ENCODE assay signal across 23 mouse cellular contexts in the genomic region with DNA sequence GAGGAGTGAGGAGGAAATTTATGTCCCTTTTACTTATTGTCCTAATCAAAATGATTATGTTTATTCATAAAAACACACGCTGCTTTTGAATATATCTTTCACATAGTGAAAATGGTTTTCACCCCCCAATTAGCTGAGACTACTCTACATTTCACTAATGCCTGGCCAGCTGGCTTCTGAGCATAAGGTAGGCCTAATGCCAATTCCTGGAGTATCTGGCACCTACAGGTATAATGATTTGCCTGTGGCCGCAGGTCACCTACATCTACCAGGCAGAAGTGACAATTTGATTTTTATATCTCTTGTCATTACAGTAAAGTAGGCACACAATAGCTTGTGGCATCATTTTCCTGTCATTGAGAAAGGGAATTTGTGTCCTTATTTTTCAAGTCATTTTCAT.
DNase-seq lines count a peak whose midpoint lies in the region; ATAC-seq and TF ChIP-seq lines count a peak whose summit lies in the region.
"Had no signal": no experiment of that assay in that cellular context is flagged by ENCODE, and none has a peak within 500 bp of the region (broad histone marks: within the 10 kb centered on the region; RNA-seq: fewer than 3 reads in every experiment).

No protein-coding gene starts in this region.

- H3K4me1 ChIP-seq in midbrain, postnatal 0 days (ENCODE audit: insufficient read depth, low read length): no peaks in the 10 kb centered on the region
- H3K4me1 ChIP-seq in midbrain, embryonic 15.5 days: no peaks in the 10 kb centered on the region
- H3K4me1 ChIP-seq: embryonic facial prominence, embryonic 13.5 days; forebrain, embryonic 12.5 days; heart, embryonic 12.5 days; hindbrain, embryonic 12.5 days; intestine, embryonic 15.5 days; kidney, embryonic 15.5 days had no signal

- no peaks in the 10 kb centered on the region for H3K9me3 ChIP-seq in midbrain, postnatal 0 days (ENCODE audit: low read length)
- H3K9me3 ChIP-seq in midbrain, embryonic 15.5 days: no peaks in the 10 kb centered on the region
- H3K9me3 ChIP-seq: embryonic facial prominence, embryonic 13.5 days; forebrain, embryonic 12.5 days; G1E; heart, embryonic 12.5 days; hindbrain, embryonic 12.5 days; intestine, embryonic 15.5 days; kidney, embryonic 15.5 days had no signal

- H3K4me3 ChIP-seq in midbrain, postnatal 0 days (ENCODE audit: low read depth, low read length): no peak overlapping the region
- H3K4me3 ChIP-seq in midbrain, embryonic 15.5 days: no peak overlapping the region
- H3K4me3 ChIP-seq: embryonic facial prominence, embryonic 13.5 days; forebrain, embryonic 12.5 days; heart, adult 2 months; heart, embryonic 12.5 days; hindbrain, embryonic 12.5 days; intestine, embryonic 15.5 days; kidney, embryonic 15.5 days had no signal

- no peak overlapping the region for H3K9ac ChIP-seq in midbrain, postnatal 0 days (replicated peaks; ENCODE audit: low read length, poor library complexity, severe bottlenecking)
- H3K9ac ChIP-seq in midbrain, embryonic 15.5 days: no peak overlapping the region
- H3K9ac ChIP-seq: embryonic facial prominence, embryonic 13.5 days; forebrain, embryonic 12.5 days; heart, embryonic 12.5 days; hindbrain, embryonic 12.5 days; intestine, embryonic 15.5 days; kidney, embryonic 15.5 days had no signal

- no peaks in the 10 kb centered on the region for H3K36me3 ChIP-seq in midbrain, postnatal 0 days (ENCODE audit: insufficient read depth, low read length)
- H3K36me3 ChIP-seq in midbrain, embryonic 15.5 days (replicated peaks): no peaks in the 10 kb centered on the region
- H3K36me3 ChIP-seq: embryonic facial prominence, embryonic 13.5 days; forebrain, embryonic 12.5 days; G1E; heart, embryonic 12.5 days; hindbrain, embryonic 12.5 days; intestine, embryonic 15.5 days; kidney, embryonic 15.5 days had no signal

- no peak overlapping the region for H3K27ac ChIP-seq in midbrain, postnatal 0 days (ENCODE audit: low read depth, low read length)
- no peak overlapping the region for H3K27ac ChIP-seq in midbrain, embryonic 15.5 days
- H3K27ac ChIP-seq: embryonic facial prominence, embryonic 13.5 days; forebrain, embryonic 12.5 days; heart, adult 2 months; hindbrain, embryonic 12.5 days; intestine, embryonic 15.5 days; kidney, embryonic 15.5 days had no signal

- no peak overlapping the region for H3K4me2 ChIP-seq in midbrain, postnatal 0 days (ENCODE audit: low read depth, low read length, poor library complexity, severe bottlenecking)
- H3K4me2 ChIP-seq in midbrain, embryonic 15.5 days: no peak overlapping the region
- H3K4me2 ChIP-seq: embryonic facial prominence, embryonic 13.5 days; forebrain, embryonic 12.5 days; heart, embryonic 12.5 days; hindbrain, embryonic 12.5 days; intestine, embryonic 15.5 days; kidney, embryonic 15.5 days had no signal

- H3K27me3 ChIP-seq in midbrain, postnatal 0 days (ENCODE audit: insufficient read depth, low read length): no peaks in the 10 kb centered on the region
- no peaks in the 10 kb centered on the region for H3K27me3 ChIP-seq in midbrain, embryonic 15.5 days (replicated peaks)
- H3K27me3 ChIP-seq: embryonic facial prominence, embryonic 13.5 days; forebrain, embryonic 12.5 days; heart, embryonic 12.5 days; hindbrain, embryonic 12.5 days; intestine, embryonic 15.5 days; kidney, embryonic 15.5 days had no signal

- ATAC-seq in cerebellum, adult (ENCODE audit: insufficient number of reproducible peaks, low FRiP score, low TSS enrichment): peak; percentile 40; the same call in 1 of the 2 replicates
- no peak for ATAC-seq in midbrain, postnatal 0 days (ENCODE audit: low FRiP score)
- no peak for ATAC-seq in midbrain, embryonic 15.5 days (replicated peaks)
- ATAC-seq: CD4-positive, CD25-positive, alpha-beta regulatory T cell, adult 4 months; forebrain, embryonic 16.5 days; intestine, embryonic 15.5 days had no signal

- 82% methylated on average over 2 of the region's 2 CpGs for WGBS in midbrain, postnatal 0 days
- 82% methylated on average over 2 of the region's 2 CpGs for WGBS in midbrain, embryonic 15.5 days

- no peak for DNase-seq in cerebellum, adult 8-10 months
- DNase-seq in midbrain, postnatal 0 days (ENCODE audit: low spot score): peak; percentile 8
- peak; percentile 9 for DNase-seq in cerebellum, adult 9-11 months
- peak; percentile 21 to 28 for DNase-seq in cerebellum, postnatal 36 days
- no peak for DNase-seq in adrenal gland, adult 18-20 months (ENCODE audit: low spot score in 2 of 2)
- no peak for DNase-seq in right cerebral cortex, postnatal 14 days
- DNase-seq: adrenal gland, postnatal 25 days; B cell, adult 2 months; gastrocnemius, postnatal 14 days; heart, adult 2 months; heart, postnatal 36 days; kidney, adult 18-20 months had no signal

- no peak for TF ChIP-seq CTCF in midbrain, postnatal 0 days (IDR thresholded peaks at IDR 0.05)

Comparison
In these comparisons a context has a peak if more than half of its experiments do, and no peak if none do; other contexts are left out.
1. DNase-seq: peak in midbrain, postnatal 0 days (single experiment), cerebellum, adult 9-11 months (single experiment) and cerebellum, postnatal 36 days (2 of 2); none in cerebellum, adult 8-10 months (single experiment), adrenal gland, adult 18-20 months (0 of 2) and right cerebral cortex, postnatal 14 days (single experiment).